Mouse (Mus musculus) small intestine, adult 2 months (tissue): ENCODE data around the gene Ftl1-ps1.

Experiments used
- CTCF ChIP-seq: fragments of 200-500 bp; IDR thresholded peaks from 2 replicates; pipeline ENCODE4 v1.5.1; 2012; ENCODE audit warnings: low read depth, mild to moderate bottlenecking, control low read depth, inconsistent platforms, low read length, moderate library complexity, mixed read lengths; ENCODE audit not compliant: insufficient replicate concordance, insufficient read length; ENCODE audit errors: extremely low read depth
- POLR2A ChIP-seq: fragments of 200-500 bp; IDR thresholded peaks from 2 replicates; pipeline ENCODE4 v1.6.1; 2012; ENCODE audit warnings: low read depth, mild to moderate bottlenecking, control low read depth, inconsistent platforms, low read length, moderate library complexity

GRCm38 (mm10) chr13:74356491-74356890 lies 43.0 kb upstream of the Ftl1-ps1 start:
- TF ChIP-seq CTCF (no peak), POLR2A (no peak)
